Mouse (Mus musculus): ENCODE results near the gene Sept9. TPM values are rescaled to one million over a fixed set of nuclear protein-coding genes. Genes with fewer than 3 reads are reported as not detected.

Sept9 gene
- polyA plus RNA-seq, 1 experiment from 2014 or later, result 179 TPM

DNA sequence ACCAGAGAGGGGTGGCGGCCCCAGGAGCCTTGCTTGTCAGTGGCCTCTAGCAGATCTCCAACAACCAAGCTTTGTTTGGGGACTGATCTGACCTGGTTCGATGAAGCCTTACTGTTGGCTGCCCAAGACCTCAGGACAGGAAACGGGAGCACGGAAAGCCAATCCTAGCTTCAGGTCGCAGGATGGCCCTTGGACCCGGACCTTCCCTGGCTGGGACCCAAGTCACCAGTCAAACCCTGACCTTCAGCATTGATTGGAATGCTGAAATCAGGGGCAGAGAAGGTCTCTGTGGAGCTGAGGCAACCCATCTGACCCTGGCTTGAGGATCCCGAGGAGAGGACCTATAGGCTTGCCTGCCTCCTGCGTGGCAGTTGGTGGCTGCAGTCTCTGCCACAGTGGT lies 5.1 kb downstream of the Sept9 start:
- Histone ChIP-seq H3K4me3 (no peak overlapping the region), H3K4me2 (replicated peaks) (no peak overlapping the region), H3K27me3 (peaks cover 8% of the 10 kb centered on the region), H3K27ac (no peak overlapping the region), H3K4me1 (peaks cover 69% of the 10 kb centered on the region), H3K36me3 (no peaks in the 10 kb centered on the region), H3K9me3 (no peaks in the 10 kb centered on the region), H3K9ac (no peak overlapping the region)
- ATAC-seq (ENCODE audit: low FRiP score, low read depth), result no peak
- WGBS, result 84% methylated on average over 8 of the region's 8 CpGs

DNA sequence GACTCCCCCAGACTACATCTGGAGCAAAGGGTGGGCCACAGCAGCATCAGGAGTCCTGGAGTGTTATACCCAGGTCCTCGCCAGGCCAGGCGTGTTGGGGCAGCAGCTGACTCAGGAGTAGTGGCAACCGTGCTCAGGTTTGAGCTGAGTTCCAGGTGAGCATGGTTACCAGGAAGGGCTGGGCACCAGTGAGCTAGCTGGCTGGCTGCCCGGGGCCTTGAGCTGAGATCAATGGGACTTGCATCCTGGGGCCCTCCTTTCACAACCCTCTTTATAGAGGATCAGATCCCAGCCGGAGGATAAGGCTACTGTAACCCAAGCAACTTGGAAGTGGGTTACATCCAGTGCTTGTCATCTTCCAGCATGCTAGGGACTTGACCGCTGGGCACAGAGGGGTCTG lies 5.6 kb downstream of the Sept9 start:
- Histone ChIP-seq H3K4me1 (peaks cover 64% of the 10 kb centered on the region), H3K36me3 (no peaks in the 10 kb centered on the region), H3K9ac (no peak overlapping the region), H3K9me3 (no peaks in the 10 kb centered on the region), H3K27me3 (peaks cover 3% of the 10 kb centered on the region; the same call in 1 of the 2 replicates), H3K4me2 (replicated peaks) (no peak overlapping the region), H3K4me3 (no peak overlapping the region), H3K27ac (no peak overlapping the region)
- ATAC-seq (ENCODE audit: low FRiP score, low read depth), result no peak
- WGBS, result 69% methylated on average over 6 of the region's 6 CpGs

- peaks cover 60% of the 10 kb centered on the region for H3K4me1 ChIP-seq
- H3K27me3 ChIP-seq, result peaks cover under 1% of the 10 kb centered on the region; the same call in 1 of the 2 replicates
- no peak overlapping the region for H3K27ac ChIP-seq
- ATAC-seq (ENCODE audit: low FRiP score, low read depth), result no peak
- no peak overlapping the region for H3K4me3 ChIP-seq
- no peaks in the 10 kb centered on the region for H3K36me3 ChIP-seq
- WGBS, result 83% methylated on average over 9 of the region's 9 CpGs
- H3K4me2 ChIP-seq (replicated peaks), result no peak overlapping the region
- H3K9ac ChIP-seq, result no peak overlapping the region
- no peaks in the 10 kb centered on the region for H3K9me3 ChIP-seq
Observed at GRCm38 (mm10) chr11:117205447-117205846, 6.0 kb downstream of the Sept9 start.

- 72% methylated on average over 5 of the region's 5 CpGs for WGBS
Observed at GRCm38 (mm10) chr11:117207436-117207835, 8.0 kb downstream of the Sept9 start.

DNA sequence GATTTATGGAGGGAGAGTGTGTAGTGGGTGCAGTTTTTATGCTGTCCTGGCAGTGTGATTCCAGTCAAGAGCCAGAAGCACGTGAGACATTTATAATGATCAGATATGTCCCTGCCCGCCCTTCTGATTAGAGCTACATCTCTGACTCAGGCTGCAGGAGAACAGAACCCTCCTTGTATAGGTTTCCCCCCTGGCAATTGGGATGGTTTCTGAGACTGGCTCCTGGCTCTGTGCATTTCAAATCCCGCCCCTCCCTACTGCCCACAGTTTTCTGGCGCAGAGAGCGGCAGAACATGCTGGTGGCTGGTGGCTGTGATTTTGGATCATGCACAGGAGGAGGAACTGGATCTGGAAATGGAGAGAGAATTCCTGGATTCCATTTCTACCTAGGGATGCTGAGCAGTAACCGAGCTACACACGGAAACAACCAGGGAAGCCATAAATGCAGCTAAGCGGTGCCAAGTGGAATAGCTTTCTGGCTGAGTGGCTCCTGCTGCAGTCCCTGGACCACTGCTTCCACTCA lies 8.8 kb downstream of the Sept9 start:
- ATAC-seq (ENCODE audit: low FRiP score, low read depth), result peak; percentile 57; the same call in 1 of the 2 replicates
- no peak overlapping the region for H3K4me2 ChIP-seq (replicated peaks)
- H3K9ac ChIP-seq, result no peak overlapping the region
- peak overlapping the region; percentile 76; the same call in 1 of the 2 replicates for H3K27ac ChIP-seq
- H3K27me3 ChIP-seq, result no peaks in the 10 kb centered on the region
- H3K36me3 ChIP-seq, result no peaks in the 10 kb centered on the region
- H3K9me3 ChIP-seq, result no peaks in the 10 kb centered on the region
- no peak overlapping the region for H3K4me3 ChIP-seq
- 58% methylated on average over 8 of the region's 8 CpGs for WGBS
- peaks cover 37% of the 10 kb centered on the region for H3K4me1 ChIP-seq

More at GRCm38 (mm10) chr11:117207436-117207835, 8.0 kb downstream of the Sept9 start:
- no peak for ATAC-seq (ENCODE audit: low FRiP score, low read depth)
- no peaks in the 10 kb centered on the region for H3K9me3 ChIP-seq
- no peaks in the 10 kb centered on the region for H3K36me3 ChIP-seq
- no peak overlapping the region for H3K4me3 ChIP-seq
- H3K4me1 ChIP-seq, result peaks cover 41% of the 10 kb centered on the region
- H3K4me2 ChIP-seq (replicated peaks), result no peak overlapping the region
- H3K9ac ChIP-seq, result no peak overlapping the region
- no peaks in the 10 kb centered on the region for H3K27me3 ChIP-seq
- H3K27ac ChIP-seq, result no peak overlapping the region

DNA sequence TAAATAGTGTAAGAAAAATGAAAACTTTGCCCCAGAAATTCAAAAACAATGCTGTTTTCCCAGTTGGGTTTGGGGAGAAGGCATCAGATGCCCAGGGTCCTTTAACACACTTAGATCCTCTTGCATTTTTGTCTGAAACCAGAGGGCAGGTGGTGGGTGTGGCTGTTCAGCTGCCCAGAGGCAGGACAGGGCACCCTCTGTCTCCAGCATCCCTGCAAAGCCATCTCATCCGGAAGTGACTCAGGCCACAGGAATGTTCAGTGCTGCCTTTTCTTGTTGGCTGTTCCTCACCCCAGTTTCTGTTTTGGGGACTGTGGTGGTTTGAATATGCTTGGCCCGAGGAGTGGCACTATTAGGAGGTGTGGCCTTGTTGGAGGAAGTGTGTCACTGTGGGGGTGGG lies 17.3 kb downstream of the Sept9 start:
- Histone ChIP-seq H3K27ac (no peak overlapping the region), H3K4me3 (no peak overlapping the region), H3K4me2 (replicated peaks) (no peak overlapping the region), H3K36me3 (no peaks in the 10 kb centered on the region), H3K27me3 (no peaks in the 10 kb centered on the region), H3K4me1 (no peaks in the 10 kb centered on the region), H3K9ac (no peak overlapping the region), H3K9me3 (no peaks in the 10 kb centered on the region)
- WGBS, result 73% methylated on average over 2 of the region's 2 CpGs
- ATAC-seq (ENCODE audit: low FRiP score, low read depth), result no peak

GRCm38 (mm10) chr11:117218070-117218469 lies 18.6 kb downstream of the Sept9 start:
- H3K27ac ChIP-seq, result no peak overlapping the region
- H3K9ac ChIP-seq, result no peak overlapping the region
- H3K9me3 ChIP-seq, result no peaks in the 10 kb centered on the region
- no peak overlapping the region for H3K4me2 ChIP-seq (replicated peaks)
- 88% methylated on average over 6 of the region's 6 CpGs for WGBS
- H3K36me3 ChIP-seq, result no peaks in the 10 kb centered on the region
- no peaks in the 10 kb centered on the region for H3K27me3 ChIP-seq
- ATAC-seq (ENCODE audit: low FRiP score, low read depth), result no peak
- H3K4me3 ChIP-seq, result no peak overlapping the region
- no peaks in the 10 kb centered on the region for H3K4me1 ChIP-seq

GRCm38 (mm10) chr11:117218498-117218897 lies 19.0 kb downstream of the Sept9 start:
- Histone ChIP-seq H3K4me3 (no peak overlapping the region), H3K9ac (no peak overlapping the region)
- WGBS, result 90% methylated on average over 6 of the region's 6 CpGs

DNA sequence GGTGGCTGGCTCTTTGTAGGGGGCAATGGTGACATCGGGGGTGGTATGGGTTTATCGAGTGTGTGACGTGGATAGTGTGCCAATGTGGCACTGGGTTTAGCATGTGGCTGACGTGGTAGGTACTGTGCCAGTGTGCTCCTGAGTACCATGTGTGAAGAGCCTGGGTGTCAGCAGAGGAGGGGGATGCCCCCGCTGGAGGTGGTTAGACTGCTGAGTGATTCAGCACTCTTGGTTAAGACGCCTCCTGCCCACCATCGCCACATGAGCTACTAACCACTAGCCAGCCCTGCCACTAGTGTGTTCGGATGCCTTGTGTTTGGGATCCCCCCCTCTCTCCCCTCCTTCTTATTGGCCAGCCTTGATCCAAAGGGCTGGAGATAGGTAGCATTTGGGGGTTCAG lies 21.3 kb downstream of the Sept9 start:
- H3K27ac ChIP-seq, result no peak overlapping the region
- no peaks in the 10 kb centered on the region for H3K4me1 ChIP-seq
- no peak overlapping the region for H3K4me2 ChIP-seq (replicated peaks)
- H3K9me3 ChIP-seq, result no peaks in the 10 kb centered on the region
- H3K9ac ChIP-seq, result no peak overlapping the region
- no peak overlapping the region for H3K4me3 ChIP-seq
- 88% methylated on average over 8 of the region's 8 CpGs for WGBS
- no peaks in the 10 kb centered on the region for H3K36me3 ChIP-seq
- ATAC-seq (ENCODE audit: low FRiP score, low read depth), result no peak
- H3K27me3 ChIP-seq, result no peaks in the 10 kb centered on the region

More at GRCm38 (mm10) chr11:117218498-117218897, 19.0 kb downstream of the Sept9 start:
- no peaks in the 10 kb centered on the region for H3K9me3 ChIP-seq
- H3K27ac ChIP-seq, result no peak overlapping the region
- H3K27me3 ChIP-seq, result no peaks in the 10 kb centered on the region
- H3K4me1 ChIP-seq, result no peaks in the 10 kb centered on the region
- no peak overlapping the region for H3K4me2 ChIP-seq (replicated peaks)
- no peaks in the 10 kb centered on the region for H3K36me3 ChIP-seq
- no peak for ATAC-seq (ENCODE audit: low FRiP score, low read depth)

- Histone ChIP-seq H3K4me1 (no peaks in the 10 kb centered on the region), H3K9ac (no peak overlapping the region), H3K27me3 (no peaks in the 10 kb centered on the region), H3K36me3 (no peaks in the 10 kb centered on the region), H3K4me3 (no peak overlapping the region), H3K9me3 (no peaks in the 10 kb centered on the region), H3K27ac (no peak overlapping the region), H3K4me2 (replicated peaks) (no peak overlapping the region)
- ATAC-seq (ENCODE audit: low FRiP score, low read depth), result no peak
- 75% methylated on average over 6 of the region's 6 CpGs for WGBS
Observed at GRCm38 (mm10) chr11:117221182-117221581, 21.7 kb downstream of the Sept9 start.

GRCm38 (mm10) chr11:117222899-117223298 lies 23.4 kb downstream of the Sept9 start:
- Histone ChIP-seq H3K27ac (no peak overlapping the region), H3K9ac (0 out of 2 replicates have a peak overlapping the region, but pooled peaks have one; percentile 25), H3K4me1 (0 out of 2 replicates have a peak, but pooled peaks cover 3% of the 10 kb centered on the region), H3K27me3 (no peaks in the 10 kb centered on the region), H3K9me3 (no peaks in the 10 kb centered on the region), H3K4me2 (replicated peaks) (no peak overlapping the region), H3K36me3 (no peaks in the 10 kb centered on the region), H3K4me3 (no peak overlapping the region)
- WGBS, result 63% methylated on average over 8 of the region's 8 CpGs
- no peak for ATAC-seq (ENCODE audit: low FRiP score, low read depth)

- Histone ChIP-seq H3K4me1 (peaks cover 9% of the 10 kb centered on the region; the same call in 1 of the 2 replicates), H3K36me3 (no peaks in the 10 kb centered on the region), H3K4me3 (no peak overlapping the region), H3K27me3 (no peaks in the 10 kb centered on the region), H3K4me2 (replicated peaks) (no peak overlapping the region), H3K27ac (no peak overlapping the region), H3K9ac (no peak overlapping the region), H3K9me3 (no peaks in the 10 kb centered on the region)
- 53% methylated on average over 4 of the region's 4 CpGs for WGBS
- ATAC-seq (ENCODE audit: low FRiP score, low read depth), result no peak
Observed at GRCm38 (mm10) chr11:117224804-117225203, 25.3 kb downstream of the Sept9 start.
